In the genomic region with DNA sequence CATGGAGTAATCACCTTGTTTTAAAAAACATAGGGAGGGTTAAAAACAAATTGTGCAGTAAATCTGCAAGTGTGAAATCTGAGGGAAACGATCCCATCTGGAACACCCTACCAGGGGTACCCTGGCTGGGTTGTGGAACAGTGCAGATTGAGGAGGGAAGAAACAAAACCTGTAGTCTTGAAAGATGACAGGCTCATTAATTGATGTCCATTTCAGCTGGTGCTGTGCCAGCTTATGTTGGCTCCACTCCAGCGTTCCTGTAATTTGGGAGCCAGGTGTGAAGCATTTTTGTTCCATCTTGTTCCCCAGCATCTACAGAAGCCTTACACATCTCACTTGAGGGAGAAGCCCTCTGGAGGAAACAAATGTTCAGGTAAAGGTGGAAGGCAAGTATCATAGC, we compare ENCODE assay signal across 19 mouse cellular contexts.
A peak's percentile ranks its signal among the peaks of the same experiment; 100 is the strongest.
DNase-seq lines count a peak whose midpoint lies in the region; ATAC-seq and TF ChIP-seq lines count a peak whose summit lies in the region.
"Had no signal": no experiment of that assay in that cellular context is flagged by ENCODE, and none has a peak within 500 bp of the region (broad histone marks: within the 10 kb centered on the region; RNA-seq: fewer than 3 reads in every experiment).

No protein-coding gene starts in this region.

- H3K4me3 ChIP-seq in kidney, embryonic 14.5 days (ENCODE audit: low read length), result no peak overlapping the region
- no peak overlapping the region for H3K4me3 ChIP-seq in kidney, embryonic 15.5 days (replicated peaks)
- H3K4me3 ChIP-seq in midbrain, postnatal 0 days (ENCODE audit: low read depth, low read length), result no peak overlapping the region
- no peak overlapping the region for H3K4me3 ChIP-seq in midbrain, embryonic 13.5 days (replicated peaks)
- no peak overlapping the region for H3K4me3 ChIP-seq in liver, embryonic 11.5 days (ENCODE audit: low read depth, low read length)
- H3K4me3 ChIP-seq: forebrain, embryonic 13.5 days; heart, embryonic 13.5 days; hindbrain, embryonic 15.5 days; intestine, embryonic 15.5 days; limb, embryonic 15.5 days; midbrain, embryonic 12.5 days; neural tube, embryonic 13.5 days had no signal

- H3K27ac ChIP-seq in kidney, embryonic 14.5 days (ENCODE audit: low read depth, low read length), result peak overlapping the region; percentile 24; the same call in 1 of the 2 replicates
- H3K27ac ChIP-seq in kidney, embryonic 15.5 days, result no peak overlapping the region
- no peak overlapping the region for H3K27ac ChIP-seq in midbrain, postnatal 0 days (ENCODE audit: low read depth, low read length)
- H3K27ac ChIP-seq in midbrain, embryonic 13.5 days, result no peak overlapping the region
- H3K27ac ChIP-seq in liver, embryonic 11.5 days (ENCODE audit: low read depth, low read length), result no peak overlapping the region
- H3K27ac ChIP-seq: forebrain, embryonic 13.5 days; heart, embryonic 13.5 days; hindbrain, embryonic 15.5 days; intestine, embryonic 15.5 days; midbrain, embryonic 12.5 days; neural tube, embryonic 13.5 days had no signal

- ATAC-seq in kidney, embryonic 14.5 days (ENCODE audit: low FRiP score, low TSS enrichment), result no peak
- no peak for ATAC-seq in kidney, embryonic 15.5 days (replicated peaks; ENCODE audit: low FRiP score)
- ATAC-seq in midbrain, postnatal 0 days (ENCODE audit: low FRiP score), result no peak
- no peak for ATAC-seq in midbrain, embryonic 13.5 days
- no peak for ATAC-seq in liver, embryonic 11.5 days (replicated peaks; ENCODE audit: low FRiP score)
- ATAC-seq: forebrain, embryonic 13.5 days; intestine, embryonic 15.5 days; lung, postnatal 0 days had no signal

- WGBS in kidney, embryonic 14.5 days, result 67% methylated on average over 2 of the region's 2 CpGs
- WGBS in kidney, embryonic 15.5 days, result 58% methylated on average over 2 of the region's 2 CpGs
- WGBS in midbrain, postnatal 0 days, result 77% methylated on average over 2 of the region's 2 CpGs
- WGBS in midbrain, embryonic 13.5 days, result 91% methylated on average over 2 of the region's 2 CpGs
- WGBS in liver, embryonic 11.5 days, result 91% methylated on average over 2 of the region's 2 CpGs

- DNase-seq in midbrain, postnatal 0 days (ENCODE audit: low spot score), result peak; percentile 25
- peak; percentile 34 for DNase-seq in cerebellum, adult 8-10 months
- DNase-seq in cerebellum, postnatal 36 days, result peak; percentile 40 to 44
- DNase-seq in heart, adult 11 months, result no peak
- no peak for DNase-seq in liver, embryonic 11.5 days (ENCODE audit: low spot score)
- DNase-seq: adrenal gland, adult 2 months; heart, postnatal 36 days; layer of hippocampus, postnatal 36 days had no signal

- H3K27me3 ChIP-seq in kidney, embryonic 14.5 days (ENCODE audit: control insufficient read depth, insufficient read depth, low read length), result no peaks in the 10 kb centered on the region
- H3K27me3 ChIP-seq in kidney, embryonic 15.5 days, result no peaks in the 10 kb centered on the region
- H3K27me3 ChIP-seq in midbrain, postnatal 0 days (ENCODE audit: insufficient read depth, low read length), result no peaks in the 10 kb centered on the region
- H3K27me3 ChIP-seq in midbrain, embryonic 13.5 days, result no peaks in the 10 kb centered on the region
- no peaks in the 10 kb centered on the region for H3K27me3 ChIP-seq in liver, embryonic 11.5 days (replicated peaks; ENCODE audit: control insufficient read depth, insufficient read depth, low read length)
- H3K27me3 ChIP-seq: forebrain, embryonic 13.5 days; heart, embryonic 13.5 days; hindbrain, embryonic 15.5 days; intestine, embryonic 15.5 days; limb, embryonic 15.5 days; midbrain, embryonic 12.5 days; neural tube, embryonic 13.5 days had no signal

- H3K36me3 ChIP-seq in kidney, embryonic 14.5 days (ENCODE audit: control insufficient read depth, insufficient read depth, low read length), result no peaks in the 10 kb centered on the region; the same call in 1 of the 2 replicates
- H3K36me3 ChIP-seq in kidney, embryonic 15.5 days, result peaks cover 20% of the 10 kb centered on the region; the same call in 1 of the 2 replicates
- H3K36me3 ChIP-seq in midbrain, postnatal 0 days (ENCODE audit: insufficient read depth, low read length), result no peaks in the 10 kb centered on the region
- peaks cover 16% of the 10 kb centered on the region for H3K36me3 ChIP-seq in midbrain, embryonic 13.5 days
- peaks cover 3% of the 10 kb centered on the region; the same call in 1 of the 2 replicates for H3K36me3 ChIP-seq in liver, embryonic 11.5 days (ENCODE audit: control insufficient read depth, insufficient read depth, low read length)
- H3K36me3 ChIP-seq: hindbrain, embryonic 15.5 days had no signal

- H3K9me3 ChIP-seq in kidney, embryonic 14.5 days (ENCODE audit: control insufficient read depth, low read length), result no peaks in the 10 kb centered on the region
- no peaks in the 10 kb centered on the region for H3K9me3 ChIP-seq in kidney, embryonic 15.5 days (replicated peaks)
- H3K9me3 ChIP-seq in midbrain, postnatal 0 days (ENCODE audit: low read length), result no peaks in the 10 kb centered on the region
- H3K9me3 ChIP-seq in midbrain, embryonic 13.5 days, result no peaks in the 10 kb centered on the region
- no peaks in the 10 kb centered on the region for H3K9me3 ChIP-seq in liver, embryonic 11.5 days (ENCODE audit: control insufficient read depth, low read length)
- H3K9me3 ChIP-seq: forebrain, embryonic 13.5 days; heart, embryonic 13.5 days; hindbrain, embryonic 15.5 days; intestine, embryonic 15.5 days; limb, embryonic 15.5 days; midbrain, embryonic 12.5 days; neural tube, embryonic 13.5 days had no signal

- H3K4me2 ChIP-seq in kidney, embryonic 14.5 days (replicated peaks; ENCODE audit: low read depth, low read length), result no peak overlapping the region
- H3K4me2 ChIP-seq in kidney, embryonic 15.5 days, result no peak overlapping the region
- H3K4me2 ChIP-seq in midbrain, postnatal 0 days (ENCODE audit: low read depth, low read length, poor library complexity, severe bottlenecking), result no peak overlapping the region
- no peak overlapping the region for H3K4me2 ChIP-seq in midbrain, embryonic 13.5 days (replicated peaks)
- H3K4me2 ChIP-seq in liver, embryonic 11.5 days, result no peak overlapping the region
- H3K4me2 ChIP-seq: forebrain, embryonic 13.5 days; heart, embryonic 13.5 days; hindbrain, embryonic 15.5 days; intestine, embryonic 15.5 days; limb, embryonic 15.5 days; midbrain, embryonic 12.5 days; neural tube, embryonic 13.5 days had no signal

- peaks cover 7% of the 10 kb centered on the region; the same call in 1 of the 2 replicates for H3K4me1 ChIP-seq in kidney, embryonic 14.5 days (ENCODE audit: control insufficient read depth, insufficient read depth, low read length)
- H3K4me1 ChIP-seq in kidney, embryonic 15.5 days, result peaks cover 5% of the 10 kb centered on the region; the same call in 1 of the 2 replicates
- no peaks in the 10 kb centered on the region for H3K4me1 ChIP-seq in midbrain, postnatal 0 days (ENCODE audit: insufficient read depth, low read length)
- no peaks in the 10 kb centered on the region for H3K4me1 ChIP-seq in midbrain, embryonic 13.5 days (replicated peaks)
- H3K4me1 ChIP-seq in liver, embryonic 11.5 days (replicated peaks; ENCODE audit: control insufficient read depth, insufficient read depth, low read length), result 0 out of 2 replicates have a peak, but pooled peaks cover 4% of the 10 kb centered on the region
- H3K4me1 ChIP-seq: midbrain, embryonic 12.5 days had no signal

- no peak overlapping the region for H3K9ac ChIP-seq in kidney, embryonic 14.5 days (ENCODE audit: low read depth, low read length)
- no peak overlapping the region for H3K9ac ChIP-seq in kidney, embryonic 15.5 days
- no peak overlapping the region for H3K9ac ChIP-seq in midbrain, postnatal 0 days (replicated peaks; ENCODE audit: low read length, poor library complexity, severe bottlenecking)
- H3K9ac ChIP-seq in midbrain, embryonic 13.5 days (replicated peaks), result no peak overlapping the region
- H3K9ac ChIP-seq in liver, embryonic 11.5 days (ENCODE audit: low read depth, low read length), result no peak overlapping the region
- H3K9ac ChIP-seq: forebrain, embryonic 13.5 days; heart, embryonic 13.5 days; hindbrain, embryonic 15.5 days; intestine, embryonic 15.5 days; limb, embryonic 15.5 days; midbrain, embryonic 12.5 days; neural tube, embryonic 13.5 days had no signal

- no peak for TF ChIP-seq CTCF in midbrain, postnatal 0 days (IDR thresholded peaks at IDR 0.05)

Comparison
In these comparisons a context has a peak if more than half of its experiments do, and no peak if none do; other contexts are left out.
1. DNase-seq: peak in midbrain, postnatal 0 days (single experiment), cerebellum, adult 8-10 months (single experiment) and cerebellum, postnatal 36 days (2 of 2); none in heart, adult 11 months (single experiment) and liver, embryonic 11.5 days (single experiment).